Mouse (Mus musculus) forebrain, embryonic 14.5 days (tissue): ENCODE measurements at regions not wholly inside any gene's neighbourhood (a gene's known extent, or its start where the extent isn't known, plus 50 kb on each side); places are given as distances from the start of the nearest gene placed in this dataset.

ENCODE experiments used
- ATAC-seq: fragments of 200-750 bp; cut with Nextera tagmentation; 2 replicates; pipeline ENCODE4 v1.8.0; 2017; ENCODE audit warnings: mild to moderate bottlenecking, moderate library complexity
- DNase-seq: peaks from one replicate; pipeline ENCODE4 v3.0.0-alpha.2; 2015; ENCODE audit warnings: low spot score
- H3K27ac ChIP-seq: fragments of 300-500 bp; sonication (generic); 2 replicates; pipeline ENCODE4 v1.5.1; 2014; ENCODE audit warnings: low read depth, mild to moderate bottlenecking, control low read depth, low read length, moderate library complexity
- H3K27me3 ChIP-seq: fragments of 300-500 bp; sonication (generic); replicated peaks from 2 replicates; pipeline ENCODE4 v1.6.1; 2014; ENCODE audit warnings: low read length, control low read depth, mixed read lengths; ENCODE audit not compliant: control insufficient read depth, insufficient read depth
- H3K36me3 ChIP-seq: fragments of 300-500 bp; sonication (generic); 2 replicates; pipeline ENCODE4 v1.6.1; 2014; ENCODE audit warnings: low read length, control low read depth; ENCODE audit not compliant: control insufficient read depth, insufficient read depth
- H3K4me1 ChIP-seq: fragments of 300-500 bp; sonication (generic); 2 replicates; pipeline ENCODE4 v1.6.1; 2014; ENCODE audit warnings: antibody characterized with exemption, low read length, control low read depth; ENCODE audit not compliant: control insufficient read depth, insufficient read depth
- H3K4me2 ChIP-seq: fragments of 300-500 bp; sonication (generic); 2 replicates; pipeline ENCODE4 v1.6.1; 2014; ENCODE audit warnings: mild to moderate bottlenecking, control low read depth, low read length
- H3K4me3 ChIP-seq: fragments of 300-500 bp; sonication (generic); 2 replicates; pipeline ENCODE4 v1.5.1; 2014; ENCODE audit warnings: low read depth, low read length, control low read depth
- H3K9ac ChIP-seq: fragments of 300-500 bp; sonication (generic); 2 replicates; pipeline ENCODE4 v1.6.1; 2014; ENCODE audit warnings: mild to moderate bottlenecking, low read length, control low read depth, moderate library complexity
- H3K9me3 ChIP-seq: fragments of 300-500 bp; sonication (generic); replicated peaks from 2 replicates; pipeline ENCODE4 v1.6.1; 2016; ENCODE audit warnings: low read length, control low read depth, mixed read lengths; ENCODE audit not compliant: control insufficient read depth
- WGBS: fragments of 180-500 bp; shearing (Covaris S2); extraction: QIAGEN DNeasy Blood & Tissue Kit; methylation state at CpG from one replicate; pipeline ENCODE4 v1.1.7; 2014; 5-methylcytosine and 5-hydroxymethylcytosine counted together

DNA sequence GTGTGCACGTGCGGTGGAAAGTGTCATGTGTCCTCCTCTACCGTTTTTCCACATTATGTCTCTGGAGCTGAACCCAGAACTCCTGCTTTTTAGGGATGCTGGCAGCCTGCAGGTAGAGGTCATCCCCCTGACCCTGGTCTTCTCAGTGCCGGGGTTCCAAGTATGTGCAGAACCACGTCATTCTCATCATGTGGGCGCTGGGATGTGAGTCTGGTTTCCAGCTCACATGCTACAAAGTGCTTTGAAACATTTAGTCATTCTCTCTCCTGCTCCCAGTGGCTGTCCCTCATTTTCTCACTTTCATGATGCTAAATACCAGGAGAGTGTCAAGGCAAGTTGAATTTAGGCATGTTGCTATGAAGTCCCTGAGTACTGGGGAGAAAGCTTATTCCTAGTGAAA lies 326.6 kb downstream of the Ttll7 start:
- Histone ChIP-seq H3K36me3 (no peaks in the 10 kb centered on the region), H3K27ac (no peak overlapping the region), H3K4me3 (no peak overlapping the region), H3K4me2 (no peak overlapping the region), H3K9me3 (no peaks in the 10 kb centered on the region), H3K4me1 (peaks cover 31% of the 10 kb centered on the region), H3K27me3 (no peaks in the 10 kb centered on the region), H3K9ac (no peak overlapping the region)
- 84% methylated on average over 6 of the region's 6 CpGs for WGBS
- DNase-seq, result no peak
- no peak for ATAC-seq

DNA sequence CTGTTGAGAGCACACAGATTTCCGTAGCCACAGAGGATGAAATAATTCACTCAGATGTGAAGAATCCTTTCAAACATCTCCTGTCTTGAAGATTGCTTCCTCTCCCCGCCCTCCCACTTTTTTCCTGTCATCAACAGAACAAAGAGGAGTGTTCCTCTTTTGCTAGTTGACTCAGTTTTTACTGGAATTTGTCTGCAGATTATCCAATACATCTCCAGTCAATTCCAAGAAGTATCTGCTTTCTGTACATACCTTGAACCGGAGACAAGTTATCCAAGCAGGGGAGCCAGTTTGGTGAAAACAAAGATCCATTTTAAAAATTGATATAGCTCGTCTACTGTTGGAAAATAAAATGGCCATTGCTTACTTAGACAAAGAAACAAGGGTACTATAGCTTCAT lies 328.5 kb downstream of the Ttll7 start:
- Histone ChIP-seq H3K4me2 (no peak overlapping the region), H3K27me3 (no peaks in the 10 kb centered on the region), H3K27ac (peak overlapping the region; percentile 72), H3K4me1 (peaks cover 33% of the 10 kb centered on the region), H3K9ac (no peak overlapping the region), H3K9me3 (no peaks in the 10 kb centered on the region), H3K4me3 (no peak overlapping the region), H3K36me3 (no peaks in the 10 kb centered on the region)
- DNase-seq, result no peak
- ATAC-seq, result no peak
- 57% methylated on average over 4 of the region's 4 CpGs for WGBS

DNA sequence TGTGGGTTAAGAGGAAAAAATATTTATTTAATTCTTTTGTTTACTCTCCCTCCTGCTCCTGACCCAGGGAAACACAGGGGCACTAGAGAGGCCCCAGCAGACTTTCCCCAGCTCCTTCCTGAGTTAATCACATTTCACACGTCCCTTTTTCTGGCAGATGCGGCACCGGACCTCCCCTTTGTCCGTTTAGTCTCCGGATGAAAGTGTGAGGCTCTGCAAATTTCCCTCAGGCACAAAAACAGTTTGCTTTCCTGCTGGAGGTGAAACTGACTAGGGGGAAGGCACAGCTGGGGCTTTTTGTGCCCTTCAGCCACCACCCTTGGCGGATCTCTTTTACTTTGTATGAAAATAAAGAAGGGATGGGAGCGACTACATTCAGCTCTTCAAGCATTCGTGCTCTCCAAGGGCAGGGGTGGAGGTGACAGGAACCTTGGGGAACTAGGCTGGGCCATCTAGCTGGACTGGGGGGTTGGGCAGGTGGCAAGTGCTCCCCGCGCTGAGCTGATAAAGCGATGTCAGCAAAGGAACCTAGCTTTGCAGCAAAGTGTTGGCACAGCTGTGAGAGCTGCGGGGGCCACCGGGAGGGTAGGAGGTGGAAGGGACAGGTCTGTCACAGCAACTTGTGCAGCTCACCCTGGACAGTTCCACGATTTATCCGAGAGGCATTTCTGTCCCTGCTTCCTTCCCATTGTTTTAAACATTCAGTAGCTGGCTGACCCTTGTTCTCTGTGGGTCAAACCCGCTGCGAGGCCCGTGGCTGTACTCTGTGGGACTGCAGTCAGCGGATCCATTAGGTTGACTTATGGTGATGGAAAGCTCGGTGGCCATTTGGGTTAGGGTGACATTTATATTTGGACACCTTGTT lies 329.6 kb downstream of the Ttll7 start:
- H3K4me1 ChIP-seq, result peaks cover 33% of the 10 kb centered on the region
- 0 out of 2 replicates have a peak overlapping the region, but pooled peaks have one; percentile 17 for H3K9ac ChIP-seq
- no peak overlapping the region for H3K4me3 ChIP-seq
- H3K27me3 ChIP-seq, result no peaks in the 10 kb centered on the region
- peak; percentile 78 for DNase-seq
- H3K9me3 ChIP-seq, result no peaks in the 10 kb centered on the region
- peak overlapping the region; percentile 72 for H3K27ac ChIP-seq
- peak overlapping the region; percentile 36 for H3K4me2 ChIP-seq
- WGBS, result 1% methylated on average over 20 of the region's 20 CpGs
- H3K36me3 ChIP-seq, result no peaks in the 10 kb centered on the region
- peak; percentile 43 for ATAC-seq

DNA sequence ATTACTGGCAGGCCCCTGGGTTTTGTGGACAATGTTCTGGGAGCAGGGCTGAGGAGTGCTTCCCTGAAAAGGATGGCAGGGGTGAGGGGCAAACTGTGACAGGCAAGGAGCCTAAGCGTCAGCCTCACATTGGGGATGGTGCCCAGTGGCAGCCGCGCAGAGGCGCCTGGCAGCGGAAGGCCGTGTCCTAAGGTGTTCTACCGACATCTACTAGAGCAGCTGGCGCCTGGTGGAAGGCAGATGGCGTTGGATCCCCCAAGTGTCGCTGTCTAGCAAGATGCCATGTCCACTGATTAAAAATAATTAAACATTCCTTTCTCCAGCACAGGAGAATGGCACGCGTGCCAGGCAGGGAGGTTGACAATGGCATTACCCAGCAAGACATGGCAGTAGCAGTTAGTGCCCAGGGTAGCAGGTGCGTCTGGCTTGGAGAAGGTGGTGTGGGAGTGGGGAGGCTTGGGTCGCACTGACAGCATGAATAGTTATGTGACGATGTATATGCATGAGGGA lies 330.3 kb downstream of the Ttll7 start:
- peak overlapping the region; percentile 36 for H3K4me2 ChIP-seq
- DNase-seq (peak; percentile 87), ATAC-seq (peak; percentile 90)
- WGBS, result 17% methylated on average over 15 of the region's 15 CpGs
- 0 out of 2 replicates have a peak overlapping the region, but pooled peaks have one; percentile 17 for H3K9ac ChIP-seq
- no peaks in the 10 kb centered on the region for H3K9me3 ChIP-seq
- no peaks in the 10 kb centered on the region for H3K27me3 ChIP-seq
- H3K27ac ChIP-seq, result peak overlapping the region; percentile 72
- H3K36me3 ChIP-seq, result no peaks in the 10 kb centered on the region
- peaks cover 33% of the 10 kb centered on the region for H3K4me1 ChIP-seq
- no peak overlapping the region for H3K4me3 ChIP-seq

DNA sequence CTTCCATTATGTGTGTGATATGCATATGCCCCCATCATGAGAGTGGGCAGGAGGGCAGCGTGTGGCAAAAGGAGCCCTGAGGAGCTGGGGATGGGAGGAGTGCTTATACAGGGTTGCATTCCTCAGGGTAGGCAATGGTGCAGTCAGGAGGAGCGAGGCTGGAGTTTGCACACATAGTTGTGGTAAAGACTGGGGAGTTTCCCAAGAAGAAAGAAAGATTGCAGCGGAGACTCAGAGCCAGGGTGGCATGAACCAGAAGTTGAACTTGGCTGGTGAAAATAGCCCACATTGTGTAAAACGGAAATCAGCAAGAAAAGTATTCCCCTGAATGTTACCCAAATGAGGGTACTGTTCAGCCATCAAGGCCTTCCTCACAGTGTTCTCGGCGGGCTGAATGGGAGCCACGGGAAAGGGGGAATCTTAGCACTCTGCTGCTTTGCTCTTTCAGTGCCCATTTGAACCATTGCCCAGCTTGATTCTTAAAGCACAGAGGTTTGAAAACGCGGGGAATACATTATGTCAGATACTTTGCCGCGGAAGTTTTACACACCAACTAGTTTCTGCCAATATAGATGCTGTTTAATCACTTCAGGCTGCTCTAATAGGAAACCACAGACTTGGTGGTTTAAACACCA lies 331.6 kb downstream of the Ttll7 start:
- Histone ChIP-seq H3K9ac (no peak overlapping the region), H3K27ac (peak overlapping the region; percentile 1; the same call in 1 of the 2 replicates), H3K4me1 (peaks cover 29% of the 10 kb centered on the region), H3K4me3 (no peak overlapping the region), H3K9me3 (no peaks in the 10 kb centered on the region), H3K36me3 (no peaks in the 10 kb centered on the region), H3K4me2 (no peak overlapping the region), H3K27me3 (no peaks in the 10 kb centered on the region)
- WGBS, result 29% methylated on average over 11 of the region's 11 CpGs
- DNase-seq (peak; percentile 74), ATAC-seq (no peak)

DNA sequence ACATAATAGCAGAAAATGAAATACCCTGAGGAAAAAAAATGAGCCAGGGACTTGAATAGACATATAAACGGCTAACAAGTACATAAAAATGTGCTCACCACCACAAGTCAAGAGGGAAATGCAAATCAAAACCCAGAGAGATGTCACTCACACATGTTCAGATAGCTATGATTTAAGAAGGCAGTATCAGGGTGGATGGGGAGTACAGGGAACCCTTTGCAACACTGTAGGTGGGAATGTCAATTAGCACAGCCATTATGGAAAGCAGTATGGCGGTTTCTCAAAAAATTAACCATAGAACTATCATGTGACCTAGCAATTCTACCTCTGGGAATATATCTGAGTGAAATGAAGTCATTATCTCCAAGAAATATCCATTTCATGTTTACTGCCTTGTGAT lies 337.6 kb downstream of the Ttll7 start:
- DNase-seq, result no peak
- 85% methylated on average over 2 of the region's 2 CpGs for WGBS
- ATAC-seq, result no peak
- H3K4me2 ChIP-seq, result no peak overlapping the region
- H3K4me3 ChIP-seq, result no peak overlapping the region
- H3K36me3 ChIP-seq, result no peaks in the 10 kb centered on the region
- no peaks in the 10 kb centered on the region for H3K27me3 ChIP-seq
- H3K9ac ChIP-seq, result no peak overlapping the region
- H3K27ac ChIP-seq, result no peak overlapping the region
- no peaks in the 10 kb centered on the region for H3K4me1 ChIP-seq
- no peaks in the 10 kb centered on the region for H3K9me3 ChIP-seq

DNA sequence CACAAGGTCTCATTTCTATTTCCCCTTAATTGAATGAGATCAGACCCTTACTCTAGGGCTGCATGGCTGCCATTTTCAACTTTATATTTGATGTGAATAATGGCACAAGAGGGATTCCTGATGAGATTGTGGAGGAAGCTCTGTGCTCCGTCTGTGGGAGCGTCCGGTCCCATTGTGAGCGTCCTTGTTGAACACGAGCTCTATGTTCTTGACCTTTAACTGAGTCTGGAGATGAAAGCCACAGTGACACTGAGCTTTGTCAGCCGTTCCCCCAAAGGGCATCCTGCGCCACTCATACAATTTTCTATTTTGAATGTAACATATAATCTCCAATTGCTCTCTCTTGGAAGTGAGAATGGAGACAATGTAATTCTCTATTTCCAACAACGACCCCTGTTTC lies 344.5 kb downstream of the Ttll7 start:
- H3K9me3 ChIP-seq, result no peaks in the 10 kb centered on the region

DNA sequence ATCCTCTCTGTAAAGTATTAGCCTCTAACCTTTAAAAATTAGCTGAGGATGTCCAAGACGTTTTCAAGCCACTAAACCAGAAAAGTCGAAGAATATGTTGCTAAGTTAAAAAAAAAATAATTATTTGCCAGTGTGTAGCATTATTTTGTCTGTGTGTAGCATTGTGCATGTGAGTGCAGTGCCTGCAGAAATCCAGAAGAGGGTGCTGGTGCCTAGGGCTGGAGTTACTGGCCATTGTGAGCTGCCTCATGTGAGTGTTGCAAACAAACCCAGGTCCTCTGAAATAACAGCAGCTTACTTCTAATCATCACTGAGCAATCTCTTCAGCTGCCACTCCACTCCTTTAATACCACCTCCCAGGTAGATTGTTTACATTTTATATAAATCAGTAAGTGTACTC lies 345.0 kb downstream of the Ttll7 start:
- Histone ChIP-seq H3K9me3 (no peaks in the 10 kb centered on the region), H3K9ac (no peak overlapping the region), H3K36me3 (no peaks in the 10 kb centered on the region), H3K4me1 (no peaks in the 10 kb centered on the region), H3K27me3 (no peaks in the 10 kb centered on the region), H3K4me3 (no peak overlapping the region), H3K27ac (no peak overlapping the region), H3K4me2 (no peak overlapping the region)
- WGBS, result 51% methylated on average over 2 of the region's 2 CpGs
- DNase-seq (peak; percentile 25), ATAC-seq (no peak)

More for the DNA sequence above, 344.5 kb downstream of the Ttll7 start:
- no peak overlapping the region for H3K4me2 ChIP-seq
- H3K27me3 ChIP-seq, result no peaks in the 10 kb centered on the region
- H3K4me3 ChIP-seq, result no peak overlapping the region
- ATAC-seq, result no peak
- no peak overlapping the region for H3K27ac ChIP-seq
- no peak for DNase-seq
- H3K4me1 ChIP-seq, result no peaks in the 10 kb centered on the region
- no peak overlapping the region for H3K9ac ChIP-seq
- 87% methylated on average over 8 of the region's 8 CpGs for WGBS
- no peaks in the 10 kb centered on the region for H3K36me3 ChIP-seq
